Mouse (Mus musculus) kidney, postnatal 14 days (tissue): Measurements from ENCODE around the gene Kcnab3.

ENCODE experiments used
- DNase-seq: peaks from one replicate; pipeline ENCODE4 v3.0.0; 2022; ENCODE audit warnings: mixed read lengths

The Kcnab3 gene

DNA sequence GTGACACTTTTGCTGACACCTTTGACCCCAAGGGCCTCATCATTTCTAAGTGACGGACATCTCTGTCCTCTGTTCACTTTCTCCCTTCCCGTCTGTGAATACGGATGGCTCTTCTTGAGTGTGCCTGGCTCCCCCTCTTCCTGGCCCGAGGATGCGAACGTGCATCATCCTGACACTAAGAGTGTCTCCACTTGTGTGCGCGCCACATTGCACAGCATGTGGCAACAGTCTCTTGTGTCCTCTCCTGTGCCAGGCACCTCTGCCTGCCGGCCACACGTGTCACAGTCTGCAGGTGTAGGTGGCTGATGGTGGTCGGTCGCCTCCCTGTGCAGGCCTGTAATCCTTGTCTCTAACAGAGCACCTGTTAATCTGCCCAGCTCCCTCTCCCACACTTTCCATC is 45.5 kb downstream of the Kcnab3 start:
- DNase-seq: no peak

DNA sequence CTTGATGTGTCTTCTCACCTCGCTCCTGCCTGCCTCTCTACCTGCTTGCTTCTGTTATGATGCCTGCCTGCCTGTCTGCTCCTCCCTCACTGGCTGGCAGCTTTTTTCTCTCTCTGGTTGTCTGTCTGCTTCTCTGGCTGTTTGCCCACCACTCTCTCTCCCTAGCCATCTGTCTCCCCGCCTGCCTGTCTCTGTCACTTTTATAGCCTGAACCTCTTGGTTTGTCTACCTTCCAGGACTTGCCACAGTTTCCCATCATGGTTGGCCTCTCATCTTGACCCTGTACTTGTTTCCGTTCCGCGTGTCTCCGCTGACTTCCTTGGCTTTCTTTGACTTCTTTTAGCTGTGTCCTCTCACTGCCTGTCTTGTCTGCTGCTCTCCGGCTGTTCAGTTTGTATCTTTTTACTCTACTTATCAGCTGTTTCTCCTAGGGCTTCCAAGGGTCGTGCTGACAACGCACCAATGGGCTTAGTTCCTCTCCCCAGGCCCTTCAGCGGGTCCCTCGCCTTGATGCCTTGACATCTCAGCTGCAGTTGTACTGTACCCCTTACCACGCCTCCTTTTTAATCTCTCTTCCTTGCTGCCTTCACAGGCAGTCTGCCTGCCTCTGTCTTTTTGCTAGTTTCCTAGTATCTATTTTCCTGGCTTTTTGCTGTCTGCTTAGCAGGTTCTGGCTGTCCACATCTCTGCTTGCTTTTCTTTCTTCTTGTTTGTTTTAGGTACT is 46.2 kb downstream of the Kcnab3 start:
- peak; percentile 47 for DNase-seq

DNA sequence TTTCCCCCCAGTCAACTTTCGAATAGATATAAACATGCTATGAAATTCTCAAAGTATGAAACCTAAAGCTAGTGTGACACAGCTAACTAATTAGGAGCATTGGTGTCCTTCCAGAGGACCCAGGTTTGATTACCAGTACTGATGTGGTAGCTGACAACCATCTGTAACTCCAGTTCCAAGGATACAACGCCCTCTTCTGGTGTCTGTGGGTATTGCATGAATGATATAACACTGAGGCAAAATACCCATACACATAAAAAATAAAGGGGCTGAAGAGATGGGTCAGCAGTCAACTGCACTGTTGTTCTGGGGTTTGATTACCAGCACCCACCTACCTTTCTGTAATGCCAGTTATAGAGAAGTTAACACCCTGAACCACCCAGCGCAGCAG is 46.7 kb downstream of the Kcnab3 start:
- no peak for DNase-seq

DNA sequence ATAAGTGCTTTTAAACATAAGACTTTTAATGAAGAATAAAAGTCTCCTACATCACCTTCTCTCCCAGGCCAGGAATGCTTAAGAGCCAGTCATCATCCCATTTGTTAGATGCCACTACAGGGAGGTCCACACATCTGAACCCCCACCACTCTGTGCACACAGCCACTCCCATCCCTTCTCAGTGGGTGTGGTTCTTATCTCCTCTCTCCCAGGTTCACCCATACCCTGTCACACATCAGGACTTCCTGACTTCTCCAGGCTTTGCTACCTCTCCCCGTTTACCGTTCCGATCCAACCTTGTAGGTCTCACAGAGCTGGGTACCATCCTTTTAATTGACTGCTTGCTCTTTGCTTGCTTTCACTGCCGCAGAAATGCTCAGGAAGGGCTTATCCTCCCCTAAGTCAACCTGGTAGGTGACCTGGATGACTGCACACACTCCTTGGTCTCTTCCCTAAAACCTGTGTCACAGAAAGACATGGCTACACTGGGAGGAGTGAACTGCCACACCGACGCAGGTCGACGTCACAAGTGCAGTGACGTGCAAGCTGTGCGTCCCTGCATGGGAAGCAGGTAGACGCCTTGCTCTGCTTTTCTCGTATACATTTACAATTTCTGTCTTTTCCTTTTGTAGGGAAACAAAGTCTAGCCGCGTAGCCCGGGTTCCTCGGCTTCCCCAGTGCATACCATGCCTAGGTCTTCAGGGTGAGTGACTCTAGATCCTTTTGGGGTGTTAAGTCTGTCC is 47.3 kb downstream of the Kcnab3 start:
- no peak for DNase-seq

DNA sequence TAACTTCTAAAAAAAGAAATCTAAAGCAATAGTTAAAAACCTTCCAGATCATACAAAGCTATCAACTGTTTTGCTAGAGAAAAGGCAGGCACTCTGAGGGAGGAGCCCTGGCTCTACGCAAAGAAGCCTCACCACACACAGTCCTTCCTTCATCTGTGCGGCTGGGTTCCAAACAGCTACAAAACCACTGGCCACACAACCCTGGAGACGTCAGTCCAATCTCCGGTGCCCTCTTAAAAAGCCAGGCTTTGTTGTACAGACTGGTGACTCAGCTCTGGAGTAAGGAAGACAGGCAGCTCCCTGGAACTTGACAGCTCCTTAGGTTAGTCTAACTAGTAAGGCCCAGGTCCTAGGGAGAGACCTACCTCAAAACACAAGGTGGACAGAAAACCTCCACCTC is 49.6 kb downstream of the Kcnab3 start:
- no peak for DNase-seq

DNA sequence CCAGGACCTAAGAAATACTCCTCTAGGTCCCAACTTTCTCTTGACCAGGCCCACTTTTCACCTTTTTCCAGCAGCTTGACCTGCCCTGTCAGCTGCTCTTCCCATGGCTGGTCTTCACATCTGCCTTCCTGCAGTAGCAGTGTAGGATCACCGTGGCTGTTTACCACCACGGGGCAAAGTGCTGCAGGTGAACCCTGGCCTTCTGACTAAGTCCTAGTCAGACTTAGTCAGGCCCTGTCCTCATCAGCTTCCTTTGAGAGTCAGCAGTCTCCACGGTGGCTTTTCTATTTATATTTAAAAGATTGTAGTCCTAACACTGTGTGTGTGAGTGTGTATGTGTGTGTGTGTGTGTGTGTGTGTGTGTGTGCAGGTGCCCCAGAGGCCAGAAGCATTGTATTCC is 51.7 kb downstream of the Kcnab3 start:
- DNase-seq: peak; percentile 74

DNA sequence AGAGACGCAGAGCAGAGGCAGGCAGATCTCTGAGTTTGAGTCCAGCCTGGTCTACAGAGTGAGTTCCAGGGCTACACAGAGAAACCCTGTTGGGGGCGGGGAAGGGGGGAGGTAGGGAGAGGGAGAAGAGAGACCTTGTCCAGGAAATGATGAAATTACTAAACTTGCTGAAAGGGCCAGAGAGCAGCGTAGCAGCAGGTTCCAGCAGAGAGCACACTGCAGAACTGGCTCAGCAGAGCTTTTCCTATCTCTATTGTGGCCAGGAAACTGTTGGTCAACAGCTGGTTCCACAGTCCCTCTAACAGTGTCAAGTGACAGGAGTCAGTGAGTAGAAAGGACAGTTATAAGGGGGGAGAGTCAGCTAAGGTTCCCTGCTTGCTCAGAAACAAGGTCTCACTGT is 53.5 kb downstream of the Kcnab3 start:
- DNase-seq: no peak

DNA sequence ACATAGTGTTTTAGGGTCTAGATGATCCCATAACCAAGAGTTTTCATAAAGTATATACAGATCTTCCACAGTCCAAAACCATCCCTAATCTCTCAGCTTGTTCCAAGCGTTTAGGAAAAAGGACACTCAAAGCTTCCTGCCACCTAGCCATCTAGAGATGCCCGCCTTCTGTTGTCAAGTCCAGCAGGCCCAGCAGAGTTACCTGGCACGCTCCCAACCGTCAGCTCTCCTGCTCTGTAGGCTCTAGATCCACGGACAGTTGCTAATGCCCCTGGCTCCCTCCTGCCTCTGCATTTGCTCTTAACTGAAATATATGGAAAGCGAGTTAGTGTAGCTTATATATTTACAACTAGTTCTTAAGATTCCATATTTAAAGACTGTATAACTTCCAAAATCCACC is 55.3 kb downstream of the Kcnab3 start:
- DNase-seq: no peak
